Mouse (Mus musculus) ES-E14 (cell line): ENCODE measurements around the gene Tldc1. TPM values are rescaled to one million over a fixed set of nuclear protein-coding genes. Genes with fewer than 3 reads are reported as not detected.

ENCODE experiments used
- DNase-seq: peaks from one replicate; pipeline ENCODE4 v3.0.0-alpha.2; 2013; ENCODE audit warnings: low read depth, low spot score
- H3K27ac ChIP-seq: 2 replicates; pipeline ENCODE4 v1.5.1; 2012; ENCODE audit warnings: low read depth, mild to moderate bottlenecking, low read length, moderate library complexity, mixed read lengths; ENCODE audit not compliant: poor library complexity, insufficient read depth, severe bottlenecking
- H3K36me3 ChIP-seq: 2 replicates; pipeline ENCODE4 v1.6.1; 2012; ENCODE audit warnings: mild to moderate bottlenecking, low read length, moderate library complexity, mixed read lengths; ENCODE audit not compliant: control insufficient read depth, poor library complexity, insufficient read depth, severe bottlenecking
- H3K4me1 ChIP-seq, 2 experiments: fragments of 150-350 bp in 1 of 2; sonication (generic) in 1 of 2; 2 replicates each; pipeline ENCODE4 v1.6.1; 2012; ENCODE audit warnings: low read length in 2 of 2, mild to moderate bottlenecking in 1 of 2, mixed read lengths in 1 of 2; ENCODE audit not compliant: control insufficient read depth in 2 of 2, insufficient read depth in 2 of 2, poor library complexity in 1 of 2
- H3K4me3 ChIP-seq, 2 experiments: fragments of 150-350 bp in 1 of 2; sonication (generic) in 1 of 2; 2 replicates each; pipeline ENCODE4 v1.5.1; 2012; ENCODE audit warnings: low read length in 2 of 2, low read depth in 1 of 2, mild to moderate bottlenecking in 1 of 2, mixed read lengths in 1 of 2; ENCODE audit not compliant: insufficient read depth in 1 of 2, poor library complexity in 1 of 2, severe bottlenecking in 1 of 2
- H3K9ac ChIP-seq: 2 replicates; pipeline ENCODE4 v1.6.1; 2012; ENCODE audit warnings: low read depth, mild to moderate bottlenecking, low read length, mixed read lengths; ENCODE audit not compliant: poor library complexity, insufficient read depth, severe bottlenecking
- H3K9me3 ChIP-seq: fragments of 150-350 bp; sonication (generic); 2 replicates; pipeline ENCODE4 v1.6.1; 2012; ENCODE audit warnings: low read depth, mild to moderate bottlenecking, low read length; ENCODE audit not compliant: control insufficient read depth, insufficient read depth
- CHD2 ChIP-seq: IDR thresholded peaks from 2 replicates; pipeline ENCODE4 v1.6.1; 2014; ENCODE audit warnings: mild to moderate bottlenecking, low read depth, low read length, inconsistent platforms
- HCFC1 ChIP-seq: IDR thresholded peaks from 2 replicates; pipeline ENCODE4 v1.6.1; 2012; ENCODE audit warnings: low read length, inconsistent platforms, borderline replicate concordance; ENCODE audit not compliant: insufficient read depth
- MAFK ChIP-seq: IDR thresholded peaks from 2 replicates; pipeline ENCODE4 v1.6.1; 2014; ENCODE audit warnings: mild to moderate bottlenecking, low read depth, low read length, inconsistent platforms; ENCODE audit not compliant: insufficient read depth
- ZC3H11A ChIP-seq: IDR thresholded peaks from 2 replicates; pipeline ENCODE4 v1.6.1; 2012; ENCODE audit warnings: low read depth, mild to moderate bottlenecking, inconsistent platforms, low read length, borderline replicate concordance
- ZNF384 ChIP-seq: IDR thresholded peaks from 2 replicates; pipeline ENCODE4 v1.6.1; 2012; ENCODE audit warnings: low read depth, low read length, inconsistent platforms
- in situ Hi-C, 2 experiments: fragments of 600-800 bp; cut with MboI; formaldehyde crosslinking; loops; one replicate each; pipeline ENCODE4 v1.15.1; 2025; ENCODE audit warnings: low sequenced_read_pairs in 2 of 2, inconsistent platforms in 1 of 2; ENCODE audit not compliant: unreplicated experiment in 2 of 2
- total RNA-seq: library from RNA; depleted of rRNA; stranded (reverse); fragments of 300-350 nt; gene quantifications from 2 replicates; pipeline ENCODE4 v1.2.3, GENCODE M21; 2012

Tldc1 gene
- total RNA-seq, 1 experiment, result 9.2 TPM

DNA sequence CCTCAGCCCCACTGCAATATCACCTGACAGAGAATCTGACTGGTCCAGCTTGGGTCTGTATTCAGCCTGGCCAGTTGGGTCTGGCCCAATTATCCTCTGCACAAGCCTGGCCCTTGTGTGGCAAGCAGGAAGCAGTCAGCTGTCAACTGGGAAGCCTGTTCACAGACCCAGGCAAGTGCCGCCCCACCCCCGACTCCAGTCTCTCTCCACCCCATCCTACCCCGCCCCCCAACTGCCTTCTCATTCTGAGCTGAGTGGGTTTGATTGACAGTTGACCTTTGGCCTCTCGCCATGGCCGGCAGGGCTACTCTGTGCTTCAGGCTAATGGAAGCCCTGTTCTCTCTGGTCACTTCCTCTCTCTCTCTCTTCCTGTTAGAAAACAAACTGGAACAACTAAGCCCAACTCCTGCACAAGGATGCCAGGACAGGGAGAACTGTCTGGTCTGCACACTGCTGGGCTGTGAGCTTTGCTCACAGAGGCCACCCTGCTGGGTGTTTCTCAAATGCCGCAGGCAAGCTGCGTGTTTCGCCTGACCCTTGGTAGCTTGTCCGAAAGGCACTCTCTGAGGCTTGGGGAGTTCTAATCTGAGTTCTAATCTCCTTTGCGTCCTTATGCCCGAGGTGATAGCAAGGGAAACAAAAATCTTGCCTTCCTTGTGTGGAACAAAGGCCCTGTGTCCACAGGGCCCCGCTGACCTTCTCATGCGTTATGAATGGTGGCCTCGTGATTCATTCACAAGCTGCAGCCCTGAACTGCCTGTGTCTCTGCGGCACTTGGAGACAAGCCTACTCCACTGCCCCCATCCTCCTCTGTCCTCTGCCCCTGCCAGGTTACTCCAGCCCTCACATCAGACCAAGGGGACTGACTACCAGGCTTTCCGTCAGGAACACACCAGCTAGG, 13.8 kb upstream of the Tldc1 start:
- DNase-seq, result no peak
- Histone ChIP-seq H3K36me3 (no peaks in the 10 kb centered on the region), H3K9ac (no peak overlapping the region), H3K4me3 (no peak overlapping the region), H3K27ac (peak overlapping the region; percentile 8; the same call in 1 of the 2 replicates), H3K4me1 (peaks cover 0 to 18% of the 10 kb centered on the region in 2 experiments; a peak in 2 of 4 replicates), H3K9me3 (no peaks in the 10 kb centered on the region)
- in situ Hi-C loops, result no loop called here
- TF ChIP-seq CHD2 (no peak), MAFK (no peak)

DNA sequence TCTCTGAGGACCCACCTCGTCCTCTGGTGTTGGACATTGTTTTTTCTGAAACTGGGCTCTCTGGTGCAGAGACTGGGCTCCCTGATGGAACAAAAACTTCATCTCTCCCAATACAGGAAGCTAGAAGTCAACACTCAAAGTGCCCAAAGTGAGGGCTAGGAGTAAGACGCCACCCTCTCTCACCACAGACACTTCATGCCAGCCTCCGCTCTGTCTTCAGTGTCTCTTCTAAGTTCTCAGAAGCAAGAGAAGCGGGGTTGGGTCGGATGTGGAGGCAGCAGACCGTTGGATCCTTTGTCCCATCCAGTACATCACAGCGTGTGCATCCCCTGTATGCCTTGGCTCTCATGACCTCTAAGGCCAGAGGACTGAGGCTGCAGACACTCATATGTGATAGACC, 11.4 kb upstream of the Tldc1 start:
- Histone ChIP-seq H3K27ac (no peak overlapping the region), H3K4me1 (peaks cover 0 to 26% of the 10 kb centered on the region in 2 experiments; a peak in 2 of 4 replicates), H3K36me3 (no peaks in the 10 kb centered on the region), H3K9ac (no peak overlapping the region), H3K9me3 (no peaks in the 10 kb centered on the region), H3K4me3 (no peak overlapping the region)
- DNase-seq, result no peak
- TF ChIP-seq ZNF384, result no peak
- no peak for TF ChIP-seq CHD2
- TF ChIP-seq HCFC1, result no peak
- no peak for TF ChIP-seq MAFK
- no peak for TF ChIP-seq ZC3H11A
- in situ Hi-C loops, result no loop called here

DNA sequence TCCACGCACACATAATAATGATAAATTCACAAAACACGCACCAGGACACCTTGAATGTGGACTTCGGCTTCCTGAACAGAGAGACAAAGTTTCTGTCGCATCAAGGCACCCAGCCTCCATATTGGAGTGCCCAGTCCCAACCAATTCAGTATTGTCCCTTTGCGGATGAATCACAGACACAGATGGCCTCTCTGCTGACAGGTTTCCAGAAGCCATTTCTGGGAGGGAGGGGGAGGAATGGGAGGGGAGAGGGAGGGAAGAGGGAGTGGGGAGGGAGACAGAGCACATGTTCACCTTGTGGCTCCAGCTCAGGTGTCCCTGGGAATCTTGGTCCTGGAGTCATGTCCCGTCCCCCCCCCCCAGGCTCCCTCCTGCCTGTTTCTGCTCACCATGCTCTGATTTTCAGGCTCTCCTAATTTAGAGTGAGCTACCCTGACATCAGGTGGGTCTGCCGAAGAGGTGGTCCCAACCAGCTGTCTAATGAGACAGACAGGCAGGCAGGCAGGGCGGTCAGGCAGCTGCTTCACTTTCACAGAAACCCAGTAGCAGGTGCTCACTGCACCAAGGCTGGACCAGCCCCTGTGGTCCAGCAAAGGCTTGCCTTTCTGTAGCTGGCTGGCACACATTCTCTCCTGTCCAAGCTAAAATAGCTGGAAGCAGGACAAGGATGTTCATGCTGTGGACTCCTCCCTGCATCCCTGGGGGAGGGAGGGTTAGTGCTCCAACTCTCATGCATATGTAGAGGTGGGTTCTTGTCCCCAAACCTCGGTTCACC, 10.6 kb upstream of the Tldc1 start:
- no peak overlapping the region for H3K9ac ChIP-seq
- H3K4me1 ChIP-seq, result peaks cover 0 to 26% of the 10 kb centered on the region in 2 experiments; a peak in 2 of 4 replicates
- in situ Hi-C loops, result no loop called here
- no peak overlapping the region for H3K4me3 ChIP-seq
- H3K9me3 ChIP-seq, result no peaks in the 10 kb centered on the region
- TF ChIP-seq ZNF384 (no peak), CHD2 (no peak), HCFC1 (no peak), ZC3H11A (no peak), MAFK (no peak)
- H3K36me3 ChIP-seq, result no peaks in the 10 kb centered on the region
- no peak for DNase-seq
- H3K27ac ChIP-seq, result no peak overlapping the region

DNA sequence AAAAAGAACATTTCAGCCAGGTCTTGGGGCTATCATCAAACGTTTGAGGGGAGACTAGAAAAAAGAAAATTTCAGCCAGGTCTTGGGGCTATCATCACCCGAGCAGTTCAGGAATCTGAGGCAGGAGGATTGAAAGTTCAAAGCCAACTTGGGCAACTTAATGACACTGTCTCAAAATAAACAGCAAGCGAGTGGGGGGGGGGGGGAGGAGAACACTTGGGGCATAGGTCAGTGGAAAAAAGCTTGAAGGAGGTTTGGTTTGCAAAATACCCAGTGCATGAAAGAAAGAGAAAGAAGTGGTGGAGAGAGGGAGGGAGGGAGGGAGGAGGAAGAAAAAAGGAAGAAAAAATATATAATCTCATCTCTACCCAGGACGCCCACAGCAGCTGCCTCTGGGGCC, 9.1 kb upstream of the Tldc1 start:
- no peak for DNase-seq
- no peaks in the 10 kb centered on the region for H3K36me3 ChIP-seq
- no peak overlapping the region for H3K27ac ChIP-seq
- TF ChIP-seq HCFC1, result no peak
- no peak for TF ChIP-seq MAFK
- no peak for TF ChIP-seq ZC3H11A
- TF ChIP-seq CHD2, result no peak
- no peak for TF ChIP-seq ZNF384
- no peak overlapping the region for H3K4me3 ChIP-seq
- H3K9ac ChIP-seq, result no peak overlapping the region
- in situ Hi-C loops, result no loop called here
- H3K9me3 ChIP-seq, result no peaks in the 10 kb centered on the region
- H3K4me1 ChIP-seq, result peaks cover 0 to 25% of the 10 kb centered on the region in 2 experiments; a peak in 2 of 4 replicates

DNA sequence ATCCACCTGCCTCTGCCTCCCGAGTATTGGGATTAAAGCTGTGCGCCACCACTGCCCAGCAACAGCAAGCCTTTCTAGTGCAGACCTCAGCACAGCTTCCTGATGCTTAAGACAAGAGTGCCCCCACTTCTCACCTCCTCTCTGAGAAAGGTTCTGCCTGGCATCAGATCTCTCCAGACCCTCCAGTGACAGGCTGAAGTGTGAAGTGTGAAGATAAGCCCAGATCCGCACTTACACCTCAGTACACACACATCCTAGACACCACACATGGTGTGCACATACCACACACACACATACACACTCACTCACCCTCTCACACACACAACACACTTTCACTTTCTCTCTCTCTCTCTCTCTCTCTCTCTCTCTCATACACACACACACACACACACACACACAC, 8.7 kb upstream of the Tldc1 start:
- Histone ChIP-seq H3K27ac (no peak overlapping the region), H3K4me1 (peaks cover 0 to 21% of the 10 kb centered on the region in 2 experiments; a peak in 2 of 4 replicates), H3K4me3 (no peak overlapping the region), H3K36me3 (no peaks in the 10 kb centered on the region), H3K9ac (no peak overlapping the region), H3K9me3 (no peaks in the 10 kb centered on the region)
- no peak for TF ChIP-seq ZC3H11A
- no peak for TF ChIP-seq MAFK
- no peak for TF ChIP-seq CHD2
- TF ChIP-seq HCFC1, result no peak
- no peak for TF ChIP-seq ZNF384
- no peak for DNase-seq
- in situ Hi-C loops, result no loop called here
